Mouse (Mus musculus) brain, adult 2 months (tissue): ENCODE data around the gene Cmss1.

Experiments
- DNase-seq: peaks from one replicate; pipeline ENCODE4 v3.0.0; 2011; ENCODE audit warnings: low read depth, low spot score

Gene Cmss1

GRCm38 (mm10) chr16:57427516-57428285 lies 179.0 kb downstream of the Cmss1 start:
- no peak for DNase-seq

- no peak for DNase-seq
Measured at GRCm38 (mm10) chr16:57426680-57427079, 180.0 kb downstream of the Cmss1 start.

GRCm38 (mm10) chr16:57423001-57423800 lies 183.5 kb downstream of the Cmss1 start:
- no peak for DNase-seq

- no peak for DNase-seq
Measured at GRCm38 (mm10) chr16:57421680-57422417, 184.8 kb downstream of the Cmss1 start.

GRCm38 (mm10) chr16:57420773-57421556 lies 185.7 kb downstream of the Cmss1 start:
- no peak for DNase-seq

GRCm38 (mm10) chr16:57419881-57420280 lies 186.8 kb downstream of the Cmss1 start:
- no peak for DNase-seq

GRCm38 (mm10) chr16:57419332-57419731 lies 187.3 kb downstream of the Cmss1 start:
- no peak for DNase-seq

- no peak for DNase-seq
Measured at GRCm38 (mm10) chr16:57417955-57418354, 188.7 kb downstream of the Cmss1 start.

GRCm38 (mm10) chr16:57417017-57417416 lies 189.6 kb downstream of the Cmss1 start:
- DNase-seq, result no peak

GRCm38 (mm10) chr16:57416049-57416448 lies 190.6 kb downstream of the Cmss1 start:
- DNase-seq, result no peak

GRCm38 (mm10) chr16:57412766-57413165 lies 193.9 kb downstream of the Cmss1 start:
- DNase-seq, result peak; percentile 74

GRCm38 (mm10) chr16:57403825-57404224 lies 202.8 kb downstream of the Cmss1 start:
- DNase-seq, result peak; percentile 22

- DNase-seq, result no peak
Measured at GRCm38 (mm10) chr16:57402910-57403309, 203.8 kb downstream of the Cmss1 start.

GRCm38 (mm10) chr16:57401702-57402101 lies 205.0 kb downstream of the Cmss1 start:
- no peak for DNase-seq

GRCm38 (mm10) chr16:57399566-57399965 lies 207.1 kb downstream of the Cmss1 start:
- DNase-seq, result no peak

- DNase-seq, result peak; percentile 81
Measured at GRCm38 (mm10) chr16:57398387-57399214, 208.1 kb downstream of the Cmss1 start.

- DNase-seq, result no peak
Measured at GRCm38 (mm10) chr16:57397845-57398244, 208.8 kb downstream of the Cmss1 start.

GRCm38 (mm10) chr16:57396249-57396648 lies 210.4 kb downstream of the Cmss1 start:
- DNase-seq, result no peak

GRCm38 (mm10) chr16:57393161-57393560 lies 213.5 kb downstream of the Cmss1 start:
- peak; percentile 39 for DNase-seq

- DNase-seq, result no peak
Measured at GRCm38 (mm10) chr16:57392461-57392860, 214.2 kb downstream of the Cmss1 start.
